Mouse (Mus musculus) brain, embryonic 14.5 days (tissue): ENCODE measurements around the gene Rnf146.

Source experiments
- CTCF ChIP-seq: fragments of 200-500 bp; IDR thresholded peaks from 2 replicates; pipeline ENCODE4 v1.5.1; 2012; ENCODE audit warnings: inconsistent platforms, mild to moderate bottlenecking, moderate library complexity, borderline replicate concordance; ENCODE audit not compliant: insufficient read depth, insufficient read length; ENCODE audit errors: extremely low read depth
- POLR2A ChIP-seq: fragments of 200-500 bp; IDR thresholded peaks from 2 replicates; pipeline ENCODE4 v1.6.1; 2012; ENCODE audit warnings: mild to moderate bottlenecking, inconsistent platforms, borderline replicate concordance; ENCODE audit not compliant: poor library complexity, insufficient read depth, insufficient read length, severe bottlenecking; ENCODE audit errors: extremely low read depth

DNA sequence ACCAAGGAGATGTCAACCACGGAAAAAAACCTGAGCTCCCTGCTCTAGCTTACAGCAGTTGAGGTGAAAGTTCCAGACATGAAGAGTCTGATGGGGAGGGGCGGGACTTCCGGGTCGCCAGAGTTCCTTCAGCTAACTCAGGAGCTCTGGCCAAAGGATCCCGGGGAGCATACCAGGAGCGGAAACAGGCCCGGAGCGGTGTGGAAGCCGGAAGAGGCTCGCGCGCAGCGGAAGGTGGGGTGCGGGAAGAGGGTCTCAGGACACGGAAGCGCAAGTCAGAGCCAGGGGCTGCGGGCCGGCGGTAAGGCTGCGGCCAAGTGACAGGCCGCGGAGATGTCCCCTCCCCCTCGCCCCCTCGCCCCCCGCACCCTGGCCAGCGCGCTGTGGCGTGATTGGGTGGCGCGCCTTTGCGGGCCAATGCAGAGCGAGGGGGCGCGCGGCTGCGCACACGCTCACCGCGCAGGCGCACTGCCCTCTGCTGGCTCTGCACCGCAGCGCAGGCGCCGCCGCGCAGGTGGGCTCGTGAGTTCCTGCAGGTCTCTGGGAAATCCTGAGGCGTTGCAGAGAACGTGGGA lies 49.1 kb downstream of the Rnf146 start, which contains the start of gene Echdc1:
- TF ChIP-seq POLR2A (peak; percentile 52; the same call in 1 of the 2 replicates), CTCF (peak; percentile 91)
